Mouse (Mus musculus) hindbrain, embryonic 10.5 days (tissue): ENCODE data around the gene Arsg. TPM values are rescaled to one million over a fixed set of nuclear protein-coding genes. Genes with fewer than 3 reads are reported as not detected.

Source experiments
- DNase-seq: peaks from one replicate; pipeline ENCODE4 v3.0.0-alpha.2; 2017; ENCODE audit warnings: low spot score
- H3K27ac ChIP-seq: fragments of 300-500 bp; sonication (generic); 2 replicates; pipeline ENCODE4 v1.5.1; 2016; ENCODE audit warnings: mild to moderate bottlenecking, moderate library complexity
- H3K27me3 ChIP-seq: fragments of 300-500 bp; sonication (generic); 2 replicates; pipeline ENCODE4 v1.6.1; 2016; ENCODE audit warnings: mild to moderate bottlenecking; ENCODE audit not compliant: poor library complexity, insufficient read depth, severe bottlenecking
- H3K36me3 ChIP-seq: fragments of 300-500 bp; sonication (generic); 2 replicates; pipeline ENCODE4 v1.6.1; 2016; ENCODE audit warnings: mild to moderate bottlenecking, moderate library complexity
- H3K4me1 ChIP-seq: fragments of 300-500 bp; sonication (generic); replicated peaks from 2 replicates; pipeline ENCODE4 v1.6.1; 2016; ENCODE audit warnings: mild to moderate bottlenecking
- H3K4me3 ChIP-seq: fragments of 300-500 bp; sonication (generic); 2 replicates; pipeline ENCODE4 v1.5.1; 2016; ENCODE audit warnings: mild to moderate bottlenecking, moderate library complexity
- H3K9me3 ChIP-seq: fragments of 300-500 bp; sonication (generic); 2 replicates; pipeline ENCODE4 v1.6.1; 2016; ENCODE audit warnings: mild to moderate bottlenecking, moderate library complexity
- WGBS: fragments of 180-500 bp; shearing (Covaris S2); methylation state at CpG from one replicate; pipeline ENCODE4 v1.1.7; 2016; 5-methylcytosine and 5-hydroxymethylcytosine counted together
- polyA plus RNA-seq: library from polyadenylated mRNA; unstranded; fragments of >200 nt; fragmentation: Nextera tagmentation; extraction: Ambion mirVana; gene quantifications from 2 replicates; pipeline ENCODE4 v1.2.1, GENCODE M21; 2016

Gene Arsg
- 2.6 and 3.8 TPM in 2 replicates for polyA plus RNA-seq

- Histone ChIP-seq H3K36me3 (no peaks in the 10 kb centered on the region), H3K4me3 (peak within 1 kb of the TSS; percentile 86), H3K27me3 (peaks cover 13% of the 10 kb centered on the region), H3K4me1 (peaks cover 66% of the 10 kb centered on the region), H3K27ac (peak within 1 kb of the TSS; percentile 100), H3K9me3 (no peaks in the 10 kb centered on the region)
- DNase-seq = peak; percentile 90
- under 1% methylated on average over 111 of the region's 111 CpGs for WGBS
Measured at GRCm38 (mm10) chr11:109473171-109474085, at the start of gene Arsg, which contains the start of gene Slc16a6. Arsg (plus strand) TSS chr11:109473374. Slc16a6 (minus strand) TSS chr11:109473598.

- H3K27ac ChIP-seq = peak within 1 kb of the TSS; percentile 95
- H3K36me3 ChIP-seq = peaks cover 24% of the 10 kb centered on the region
- peaks cover 22% of the 10 kb centered on the region for H3K4me1 ChIP-seq
- no peaks in the 10 kb centered on the region; the same call in 1 of the 2 replicates for H3K27me3 ChIP-seq
- H3K4me3 ChIP-seq = peak within 1 kb of the TSS; percentile 75
- no peaks in the 10 kb centered on the region for H3K9me3 ChIP-seq
- WGBS = under 1% methylated on average over 65 of the region's 65 CpGs
- peak; percentile 100 for DNase-seq
Measured at GRCm38 (mm10) chr11:109425392-109426271, 47.5 kb upstream of the Arsg start, which contains the start of gene Amz2. Amz2 (plus strand) TSS chr11:109425946.

GRCm38 (mm10) chr11:109426272-109426586 is 46.9 kb upstream of the Arsg start:
- no peaks in the 10 kb centered on the region; the same call in 1 of the 2 replicates for H3K27me3 ChIP-seq
- peak overlapping the region; percentile 75 for H3K4me3 ChIP-seq
- peak overlapping the region; percentile 95 for H3K27ac ChIP-seq
- peaks cover 22% of the 10 kb centered on the region for H3K4me1 ChIP-seq
- peaks cover 30% of the 10 kb centered on the region for H3K36me3 ChIP-seq
- H3K9me3 ChIP-seq = no peaks in the 10 kb centered on the region
- DNase-seq = no peak
- WGBS = under 1% methylated on average over 11 of the region's 11 CpGs

- Histone ChIP-seq H3K4me3 (peak overlapping the region; percentile 75; the same call in 1 of the 2 replicates), H3K27ac (no peak overlapping the region), H3K36me3 (peaks cover 38% of the 10 kb centered on the region), H3K4me1 (peaks cover 22% of the 10 kb centered on the region), H3K27me3 (no peaks in the 10 kb centered on the region; the same call in 1 of the 2 replicates), H3K9me3 (no peaks in the 10 kb centered on the region)
- DNase-seq = no peak
- 94% methylated on average over 5 of the region's 5 CpGs for WGBS
Measured at GRCm38 (mm10) chr11:109427353-109427752, 45.8 kb upstream of the Arsg start.

- Histone ChIP-seq H3K4me3 (no peak overlapping the region), H3K27ac (no peak overlapping the region), H3K9me3 (no peaks in the 10 kb centered on the region), H3K27me3 (no peaks in the 10 kb centered on the region), H3K4me1 (peaks cover 3% of the 10 kb centered on the region), H3K36me3 (peaks cover 80% of the 10 kb centered on the region)
- 95% methylated on average over 16 of the region's 16 CpGs for WGBS
- no peak for DNase-seq
Measured at GRCm38 (mm10) chr11:109434233-109434798, 38.9 kb upstream of the Arsg start.

GRCm38 (mm10) chr11:109436889-109437288 is 36.3 kb upstream of the Arsg start:
- peaks cover 14% of the 10 kb centered on the region for H3K4me1 ChIP-seq
- H3K27me3 ChIP-seq = peaks cover 16% of the 10 kb centered on the region
- peaks cover 56% of the 10 kb centered on the region for H3K36me3 ChIP-seq
- H3K4me3 ChIP-seq = no peak overlapping the region
- WGBS = 67% methylated on average over 8 of the region's 8 CpGs
- no peak overlapping the region for H3K27ac ChIP-seq
- H3K9me3 ChIP-seq = no peaks in the 10 kb centered on the region
- no peak for DNase-seq

- H3K27ac ChIP-seq = peak overlapping the region; percentile 79; the same call in 1 of the 2 replicates
- DNase-seq = no peak
- peaks cover 16% of the 10 kb centered on the region for H3K27me3 ChIP-seq
- peaks cover 43% of the 10 kb centered on the region for H3K36me3 ChIP-seq
- H3K4me1 ChIP-seq = peaks cover 14% of the 10 kb centered on the region
- H3K9me3 ChIP-seq = no peaks in the 10 kb centered on the region
- H3K4me3 ChIP-seq = 0 out of 2 replicates have a peak overlapping the region, but pooled peaks have one; percentile 56
- WGBS = 29% methylated on average over 5 of the region's 5 CpGs
Measured at GRCm38 (mm10) chr11:109439209-109439608, 34.0 kb upstream of the Arsg start.

- H3K9me3 ChIP-seq = no peaks in the 10 kb centered on the region
- H3K27ac ChIP-seq = peak overlapping the region; percentile 79
- H3K4me1 ChIP-seq = peaks cover 14% of the 10 kb centered on the region
- peak; percentile 67 for DNase-seq
- peaks cover 36% of the 10 kb centered on the region for H3K36me3 ChIP-seq
- H3K4me3 ChIP-seq = peak overlapping the region; percentile 56
- WGBS = 1% methylated on average over 32 of the region's 32 CpGs
- H3K27me3 ChIP-seq = peaks cover 16% of the 10 kb centered on the region
Measured at GRCm38 (mm10) chr11:109439829-109440340, 33.3 kb upstream of the Arsg start.

- peaks cover 28% of the 10 kb centered on the region for H3K36me3 ChIP-seq
- H3K4me1 ChIP-seq = peaks cover 14% of the 10 kb centered on the region
- peak overlapping the region; percentile 56 for H3K4me3 ChIP-seq
- no peaks in the 10 kb centered on the region for H3K9me3 ChIP-seq
- DNase-seq = no peak
- WGBS = 56% methylated on average over 4 of the region's 4 CpGs
- H3K27ac ChIP-seq = no peak overlapping the region
- peaks cover 16% of the 10 kb centered on the region for H3K27me3 ChIP-seq
Measured at GRCm38 (mm10) chr11:109440641-109441040, 32.5 kb upstream of the Arsg start.

GRCm38 (mm10) chr11:109441119-109441518 is 32.1 kb upstream of the Arsg start:
- WGBS = 61% methylated on average over 3 of the region's 3 CpGs
- Histone ChIP-seq H3K4me1 (peaks cover 14% of the 10 kb centered on the region), H3K27me3 (peaks cover 16% of the 10 kb centered on the region), H3K27ac (no peak overlapping the region), H3K4me3 (no peak overlapping the region), H3K36me3 (peaks cover 24% of the 10 kb centered on the region), H3K9me3 (no peaks in the 10 kb centered on the region)
- DNase-seq = peak; percentile 34

- Histone ChIP-seq H3K27me3 (peaks cover 16% of the 10 kb centered on the region), H3K27ac (no peak overlapping the region), H3K4me3 (no peak overlapping the region), H3K9me3 (no peaks in the 10 kb centered on the region), H3K4me1 (peaks cover 14% of the 10 kb centered on the region), H3K36me3 (peaks cover 12% of the 10 kb centered on the region)
- no peak for DNase-seq
- 64% methylated on average over 5 of the region's 5 CpGs for WGBS
Measured at GRCm38 (mm10) chr11:109442166-109442730, 30.9 kb upstream of the Arsg start.
